Mouse (Mus musculus) CH12.LX (cell line): ENCODE results near the gene Ankrd35. TPM values are rescaled to one million over a fixed set of nuclear protein-coding genes. Genes with fewer than 3 reads are reported as not detected.

Source experiments
- DNase-seq: peaks from one replicate; pipeline ENCODE4 v3.0.0-alpha.2; 2013; ENCODE audit errors: extremely low read depth
- H3K27ac ChIP-seq: 2 replicates; pipeline ENCODE4 v1.5.1; 2012; ENCODE audit warnings: low read depth, mild to moderate bottlenecking, control low read depth, moderate library complexity; ENCODE audit not compliant: insufficient read depth
- H3K27me3 ChIP-seq: replicated peaks from 2 replicates; pipeline ENCODE3; 2012; ENCODE audit warnings: inconsistent platforms
- H3K36me3 ChIP-seq, 2 experiments: replicated peaks in 1 of 2; 2 replicates each; pipeline versions ENCODE3 to v1.6.1; 2012; ENCODE audit warnings: inconsistent platforms in 1 of 2, low read length in 1 of 2, mild to moderate bottlenecking in 1 of 2, mixed read lengths in 1 of 2, moderate library complexity in 1 of 2; ENCODE audit not compliant: control insufficient read depth in 1 of 2, insufficient read depth in 1 of 2
- H3K4me1 ChIP-seq, 2 experiments: 2 replicates each; pipeline ENCODE4 v1.6.1; 2012; ENCODE audit warnings: inconsistent platforms in 1 of 2, moderate library complexity in 1 of 2; ENCODE audit not compliant: insufficient read depth in 2 of 2, control insufficient read depth in 1 of 2
- H3K4me2 ChIP-seq: 2 replicates; pipeline ENCODE4 v1.6.1; 2012; ENCODE audit warnings: low read depth, mild to moderate bottlenecking, control low read depth; ENCODE audit not compliant: poor library complexity, insufficient read depth, severe bottlenecking
- H3K4me3 ChIP-seq, 3 experiments: fragments of 150-350 bp in 1 of 3; sonication (generic) in 1 of 3; replicated peaks in 1 of 3; 2 replicates each; pipeline versions ENCODE3 to v1.5.1; 2011 to 2012; ENCODE audit warnings: low read depth in 2 of 3, low read length in 2 of 3, mild to moderate bottlenecking in 2 of 3, moderate library complexity in 2 of 3, control low read depth in 1 of 3, improper control_type of control experiment in 1 of 3, inconsistent platforms in 1 of 3, mixed read lengths in 1 of 3; ENCODE audit not compliant: poor library complexity in 1 of 3
- H3K79me2 ChIP-seq: replicated peaks from 2 replicates; pipeline ENCODE4 v1.6.1; 2012; ENCODE audit warnings: mild to moderate bottlenecking, moderate library complexity; ENCODE audit not compliant: control insufficient read depth, poor library complexity, insufficient read depth, severe bottlenecking; ENCODE audit errors: extremely low read depth
- H3K9ac ChIP-seq: 2 replicates; pipeline ENCODE4 v1.6.1; 2012; ENCODE audit warnings: low read depth, mild to moderate bottlenecking, control low read depth, moderate library complexity; ENCODE audit not compliant: insufficient read depth
- H3K9me3 ChIP-seq: replicated peaks from 2 replicates; pipeline ENCODE3; 2012; ENCODE audit warnings: low read length, inconsistent platforms, mixed read lengths
- BHLHE40 ChIP-seq: IDR thresholded peaks from 2 replicates; pipeline ENCODE4 v1.6.1; 2011; ENCODE audit warnings: mild to moderate bottlenecking, low read depth, low read length, improper control_type of control experiment
- CHD1 ChIP-seq: IDR thresholded peaks from 2 replicates; pipeline ENCODE4 v1.6.1; 2012; ENCODE audit warnings: low read depth, low read length, improper control_type of control experiment, inconsistent platforms
- CHD2 ChIP-seq: IDR thresholded peaks from 2 replicates; pipeline ENCODE4 v1.6.1; 2011; ENCODE audit warnings: low read length, improper control_type of control experiment
- ELF1 ChIP-seq: IDR thresholded peaks from 2 replicates; pipeline ENCODE4 v1.6.1; 2014; ENCODE audit warnings: low read depth, mild to moderate bottlenecking, inconsistent platforms, low read length, improper control_type of control experiment
- EP300 ChIP-seq: IDR thresholded peaks from 2 replicates; pipeline ENCODE4 v1.6.1; 2011; ENCODE audit warnings: low read length, improper control_type of control experiment
- ETS1 ChIP-seq: conservative IDR thresholded peaks from 2 replicates; pipeline ENCODE4 v1.6.1; 2012; ENCODE audit warnings: low read depth, mild to moderate bottlenecking, inconsistent platforms, low read length, improper control_type of control experiment, moderate library complexity
- GABPA ChIP-seq: IDR thresholded peaks from 2 replicates; pipeline ENCODE4 v1.6.1; 2012; ENCODE audit warnings: low read depth, low read length, improper control_type of control experiment, inconsistent platforms; ENCODE audit not compliant: insufficient replicate concordance
- HCFC1 ChIP-seq: IDR thresholded peaks from 2 replicates; pipeline ENCODE4 v1.6.1; 2012; ENCODE audit warnings: low read depth, mild to moderate bottlenecking, inconsistent platforms, low read length, improper control_type of control experiment
- IRF4 ChIP-seq: IDR thresholded peaks from 2 replicates; pipeline ENCODE4 v1.6.1; 2014; ENCODE audit warnings: low read depth, mild to moderate bottlenecking, inconsistent platforms, low read length, improper control_type of control experiment
- JUND ChIP-seq: conservative IDR thresholded peaks from 2 replicates; pipeline ENCODE4 v1.6.1; 2011; ENCODE audit warnings: low read depth, low read length, improper control_type of control experiment
- KAT2A ChIP-seq: IDR thresholded peaks from 2 replicates; pipeline ENCODE4 v1.6.1; 2012; ENCODE audit warnings: low read length, improper control_type of control experiment, inconsistent platforms; ENCODE audit not compliant: insufficient replicate concordance
- MAFK ChIP-seq: IDR thresholded peaks from 2 replicates; pipeline ENCODE4 v1.6.1; 2011; ENCODE audit warnings: low read length, improper control_type of control experiment; ENCODE audit not compliant: insufficient replicate concordance
- MAZ ChIP-seq: IDR thresholded peaks from 2 replicates; pipeline ENCODE4 v1.6.1; 2012; ENCODE audit warnings: low read depth, mild to moderate bottlenecking, inconsistent platforms, low read length, improper control_type of control experiment, moderate library complexity
- MEF2A ChIP-seq: IDR thresholded peaks from 2 replicates; pipeline ENCODE4 v1.6.1; 2014; ENCODE audit warnings: low read depth, mild to moderate bottlenecking, inconsistent platforms, low read length, improper control_type of control experiment, borderline replicate concordance
- MXI1 ChIP-seq: IDR thresholded peaks from 2 replicates; pipeline ENCODE4 v1.6.1; 2011; ENCODE audit warnings: mild to moderate bottlenecking, low read depth, low read length, improper control_type of control experiment
- MYC ChIP-seq: IDR thresholded peaks from 2 replicates; pipeline ENCODE4 v1.6.1; 2011; ENCODE audit warnings: low read depth, mild to moderate bottlenecking, improper control_type of control experiment, low read length
- NELFE ChIP-seq: IDR thresholded peaks from 2 replicates; pipeline ENCODE4 v1.6.1; 2011; ENCODE audit warnings: low read depth, low read length, improper control_type of control experiment
- NRF1 ChIP-seq: IDR thresholded peaks from 2 replicates; pipeline ENCODE4 v1.6.1; 2014; ENCODE audit warnings: low read depth, mild to moderate bottlenecking, inconsistent platforms, low read length, improper control_type of control experiment, moderate library complexity
- POLR2AphosphoS2 ChIP-seq: IDR thresholded peaks from 2 replicates; pipeline ENCODE4 v1.6.1; 2011; ENCODE audit warnings: low read depth, low read length, improper control_type of control experiment
- RAD21 ChIP-seq: IDR thresholded peaks from 2 replicates; pipeline ENCODE4 v1.6.1; 2011; ENCODE audit warnings: low read depth, mild to moderate bottlenecking, low read length, improper control_type of control experiment, moderate library complexity
- RCOR1 ChIP-seq: conservative IDR thresholded peaks from 2 replicates; pipeline ENCODE4 v1.6.1; 2012; ENCODE audit warnings: low read depth, mild to moderate bottlenecking, inconsistent platforms, low read length, improper control_type of control experiment
- SIN3A ChIP-seq: IDR thresholded peaks from 2 replicates; pipeline ENCODE4 v1.6.1; 2012; ENCODE audit warnings: low read length, improper control_type of control experiment, inconsistent platforms
- SMC3 ChIP-seq: IDR thresholded peaks from 2 replicates; pipeline ENCODE4 v1.6.1; 2011; ENCODE audit warnings: low read depth, low read length, improper control_type of control experiment
- TBP ChIP-seq: conservative IDR thresholded peaks from 2 replicates; pipeline ENCODE4 v1.6.1; 2011; ENCODE audit warnings: low read depth, low read length, improper control_type of control experiment
- TCF12 ChIP-seq: IDR thresholded peaks from 2 replicates; pipeline ENCODE4 v1.6.1; 2014; ENCODE audit warnings: low read depth, mild to moderate bottlenecking, inconsistent platforms, low read length, improper control_type of control experiment
- USF1 ChIP-seq: IDR thresholded peaks from 2 replicates; pipeline ENCODE4 v1.6.1; 2014; ENCODE audit warnings: low read depth, mild to moderate bottlenecking, inconsistent platforms, low read length, improper control_type of control experiment
- USF2 ChIP-seq: conservative IDR thresholded peaks from 2 replicates; pipeline ENCODE4 v1.6.1; 2011; ENCODE audit warnings: low read depth, low read length, improper control_type of control experiment
- dilution Hi-C: fragments of 300-500 bp; cut with MboI; formaldehyde crosslinking; loops from 2 replicates; pipeline ENCODE4 v1.14.3; 2020; ENCODE audit warnings: low sequenced_read_pairs; ENCODE audit not compliant: extremely low pct_unique_long_range_greater_than_20kb, extremely low pct_ligation_motif_present
- in situ Hi-C: fragments of 300-500 bp; cut with MboI; formaldehyde crosslinking; loops from 3 replicates; pipeline ENCODE4 v1.14.3; 2019; ENCODE audit warnings: low sequenced_read_pairs, low pct_ligation_motif_present, low pct_unique_long_range_greater_than_20kb, mixed read lengths
- polyA plus RNA-seq: library from polyadenylated mRNA; unstranded; fragments of >175 nt; gene quantifications from 2 replicates; pipeline ENCODE4 v1.2.1, GENCODE M21; 2012; ENCODE audit warnings: low read depth; ENCODE audit not compliant: insufficient read length
- total RNA-seq, 2 experiments: library from RNA; depleted of rRNA; stranded (reverse); fragments of 300-350 nt in 1 of 2; fragments of >200 nt in 1 of 2; gene quantifications; 2 replicates each; pipeline ENCODE4 v1.2.3; 2012 to 2014

Ankrd35 gene
- total and polyA plus RNA-seq, 3 experiments: 0.78 to 11.2 (median 1.9) TPM

- peak overlapping the region; percentile 37 for H3K9ac ChIP-seq
- peak overlapping the region; percentile 63 for H3K4me2 ChIP-seq
Measured at GRCm38 (mm10) chr3:96674442-96674841, 4.5 kb downstream of the Ankrd35 start.

GRCm38 (mm10) chr3:96675171-96675570 is 5.2 kb downstream of the Ankrd35 start:
- Histone ChIP-seq H3K79me2 (no peaks in the 10 kb centered on the region), H3K27ac (peak overlapping the region; percentile 62; the same call in 1 of the 2 replicates), H3K36me3 (no peaks in the 10 kb centered on the region), H3K9me3 (no peaks in the 10 kb centered on the region), H3K4me1 (peaks cover 35 to 61% of the 10 kb centered on the region in 2 experiments), H3K9ac (0 out of 2 replicates have a peak overlapping the region, but pooled peaks have one; percentile 2), H3K4me3 (no peak overlapping the region), H3K27me3 (peaks cover 12% of the 10 kb centered on the region), H3K4me2 (peak overlapping the region; percentile 63)
- in situ Hi-C loops (no loop called here), dilution Hi-C loops (no loop called here)
- DNase-seq: no peak
- TF ChIP-seq ELF1: peak; percentile 53
- TF ChIP-seq RCOR1: no peak
- TF ChIP-seq TBP: 0 out of 2 replicates have a peak, but pooled peaks have one; percentile 52
- TF ChIP-seq ETS1: no peak
- TF ChIP-seq SMC3: no peak

More at GRCm38 (mm10) chr3:96674442-96674841, 4.5 kb downstream of the Ankrd35 start:
- TF ChIP-seq ETS1 (peak; percentile 96), SMC3 (no peak), MAZ (peak; percentile 93), SIN3A (peak; percentile 89), POLR2AphosphoS2 (0 out of 2 replicates have a peak, but pooled peaks have one; percentile 25), GABPA (no peak), MEF2A (0 out of 2 replicates have a peak, but pooled peaks have one; percentile 47), MAFK (no peak), HCFC1 (no peak), USF1 (peak; percentile 69), CHD1 (peak; percentile 98), EP300 (peak; percentile 81), NELFE (no peak; the same call in 1 of the 2 replicates), BHLHE40 (peak; percentile 66; the same call in 1 of the 2 replicates), RAD21 (no peak), RCOR1 (0 out of 2 replicates have a peak, but pooled peaks have one; percentile 43), KAT2A (0 out of 2 replicates have a peak, but pooled peaks have one; percentile 74), TCF12 (peak; percentile 98), MYC (no peak), USF2 (0 out of 2 replicates have a peak, but pooled peaks have one; percentile 9), MXI1 (0 out of 2 replicates have a peak, but pooled peaks have one; percentile 30), NRF1 (no peak), IRF4 (peak; percentile 80), JUND (no peak), CHD2 (peak; percentile 87)
- peaks cover 12% of the 10 kb centered on the region for H3K27me3 ChIP-seq
- in situ Hi-C loops (no loop called here), dilution Hi-C loops (no loop called here)
- no peaks in the 10 kb centered on the region for H3K36me3 ChIP-seq
- peak overlapping the region; percentile 66 for H3K27ac ChIP-seq
- no peaks in the 10 kb centered on the region for H3K79me2 ChIP-seq
- no peak overlapping the region for H3K4me3 ChIP-seq
- DNase-seq: no peak
- peaks cover 30 to 58% of the 10 kb centered on the region in 2 experiments for H3K4me1 ChIP-seq
- no peaks in the 10 kb centered on the region for H3K9me3 ChIP-seq
